Mouse (Mus musculus) bone marrow, adult 2 months (tissue): ENCODE measurements at regions not wholly inside any gene's neighbourhood (a gene's known extent, or its start where the extent isn't known, plus 50 kb on each side); places are given as distances from the start of the nearest gene placed in this dataset.

Experiments used
- H3K27ac ChIP-seq: fragments of 200-500 bp; 2 replicates; pipeline ENCODE4 v1.5.1; 2012; ENCODE audit warnings: low read depth, mild to moderate bottlenecking, control low read depth, inconsistent platforms, low read length; ENCODE audit not compliant: control insufficient read depth, poor library complexity, insufficient read depth
- H3K4me1 ChIP-seq: fragments of 200-500 bp; 2 replicates; pipeline ENCODE4 v1.6.1; 2011; ENCODE audit warnings: low read length; ENCODE audit not compliant: control insufficient read depth, insufficient read depth
- H3K4me3 ChIP-seq: fragments of 200-500 bp; replicated peaks from 2 replicates; pipeline ENCODE3; 2011; ENCODE audit warnings: mild to moderate bottlenecking, low read depth, low read length, control low read depth; ENCODE audit not compliant: control insufficient read depth
- CTCF ChIP-seq: fragments of 200-500 bp; IDR thresholded peaks from 2 replicates; pipeline ENCODE4 v1.5.1; 2011; ENCODE audit warnings: low read length, control low read depth; ENCODE audit not compliant: control insufficient read depth, insufficient read depth
- POLR2A ChIP-seq: fragments of 200-500 bp; IDR thresholded peaks from 2 replicates; pipeline ENCODE4 v1.6.1; 2011; ENCODE audit warnings: low read depth, mild to moderate bottlenecking, control low read depth, low read length, borderline replicate concordance; ENCODE audit not compliant: control insufficient read depth
- WGBS: fragments of 180-500 bp; shearing (Covaris S2); methylation state at CpG from one replicate; pipeline ENCODE4 v1.1.7; 2018; 5-methylcytosine and 5-hydroxymethylcytosine counted together

DNA sequence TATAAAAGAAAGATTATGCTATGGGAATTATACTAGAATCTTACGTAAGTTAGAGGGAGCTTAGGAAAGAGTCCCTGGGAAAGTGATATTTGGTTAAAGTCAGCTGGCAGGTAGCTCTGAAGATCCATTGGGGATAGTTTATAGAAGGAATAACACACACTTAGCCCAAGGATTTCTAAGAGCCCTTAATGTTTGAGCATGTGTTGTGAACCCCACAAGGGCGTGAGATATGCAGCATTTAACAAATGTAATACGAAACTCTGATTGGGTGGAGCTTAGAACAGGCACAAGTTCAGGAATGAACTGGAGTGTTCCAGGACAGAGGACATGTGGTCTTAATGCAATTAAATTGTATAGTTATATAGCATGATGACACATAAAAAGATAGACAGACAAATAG, 132.6 kb upstream of the Eci2 start:
- Histone ChIP-seq H3K4me1 (no peaks in the 10 kb centered on the region; the same call in 1 of the 2 replicates), H3K27ac (no peak overlapping the region), H3K4me3 (no peak overlapping the region)
- 82% methylated on average over 3 of the region's 3 CpGs for WGBS
- TF ChIP-seq CTCF, result no peak
- no peak for TF ChIP-seq POLR2A

DNA sequence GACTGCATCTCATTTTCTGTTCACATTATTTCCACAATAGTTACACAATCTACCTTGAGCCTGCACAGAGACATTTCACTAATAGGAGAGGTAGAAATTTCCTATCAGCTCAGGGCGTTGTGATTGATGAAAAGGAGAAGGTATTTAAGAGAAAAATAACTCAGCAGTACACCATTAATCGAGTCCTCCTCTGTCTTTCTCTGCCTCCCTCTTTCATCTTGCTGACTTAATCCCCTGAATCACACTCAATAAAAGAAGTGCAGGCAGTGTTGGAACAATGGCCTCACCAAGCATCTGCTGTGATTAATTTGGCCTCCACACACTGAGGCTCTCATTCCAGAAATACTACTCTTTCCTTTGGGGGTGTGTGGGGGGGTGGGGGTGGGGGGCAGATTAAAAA, 133.9 kb upstream of the Eci2 start:
- no peak overlapping the region for H3K27ac ChIP-seq
- no peak overlapping the region for H3K4me3 ChIP-seq
- TF ChIP-seq CTCF, result no peak
- no peak for TF ChIP-seq POLR2A
- no peaks in the 10 kb centered on the region; the same call in 1 of the 2 replicates for H3K4me1 ChIP-seq
- 44% methylated on average over 2 of the region's 2 CpGs for WGBS

DNA sequence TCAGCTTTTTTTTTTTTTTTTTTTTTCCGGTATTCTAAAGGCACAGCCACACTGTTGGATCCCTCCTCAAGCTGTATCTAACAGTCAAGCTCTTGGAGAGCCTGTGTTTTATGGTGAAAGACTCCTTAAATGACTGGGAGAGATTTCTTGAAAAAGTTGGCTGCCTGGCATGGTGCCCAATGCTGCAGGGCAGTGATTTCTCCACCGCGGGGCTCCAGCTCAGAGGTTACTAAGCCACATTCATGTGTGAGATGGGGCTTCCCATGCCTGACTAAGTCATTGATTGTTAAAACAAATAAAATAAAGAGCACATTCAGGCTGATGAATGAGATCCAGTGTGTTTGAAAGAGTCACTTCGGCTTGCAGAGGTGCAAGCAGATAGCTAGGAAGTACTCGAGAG, 139.2 kb upstream of the Eci2 start:
- Histone ChIP-seq H3K4me1 (no peaks in the 10 kb centered on the region; the same call in 1 of the 2 replicates), H3K27ac (no peak overlapping the region), H3K4me3 (no peak overlapping the region)
- 74% methylated on average over 5 of the region's 5 CpGs for WGBS
- TF ChIP-seq POLR2A (no peak), CTCF (no peak)

DNA sequence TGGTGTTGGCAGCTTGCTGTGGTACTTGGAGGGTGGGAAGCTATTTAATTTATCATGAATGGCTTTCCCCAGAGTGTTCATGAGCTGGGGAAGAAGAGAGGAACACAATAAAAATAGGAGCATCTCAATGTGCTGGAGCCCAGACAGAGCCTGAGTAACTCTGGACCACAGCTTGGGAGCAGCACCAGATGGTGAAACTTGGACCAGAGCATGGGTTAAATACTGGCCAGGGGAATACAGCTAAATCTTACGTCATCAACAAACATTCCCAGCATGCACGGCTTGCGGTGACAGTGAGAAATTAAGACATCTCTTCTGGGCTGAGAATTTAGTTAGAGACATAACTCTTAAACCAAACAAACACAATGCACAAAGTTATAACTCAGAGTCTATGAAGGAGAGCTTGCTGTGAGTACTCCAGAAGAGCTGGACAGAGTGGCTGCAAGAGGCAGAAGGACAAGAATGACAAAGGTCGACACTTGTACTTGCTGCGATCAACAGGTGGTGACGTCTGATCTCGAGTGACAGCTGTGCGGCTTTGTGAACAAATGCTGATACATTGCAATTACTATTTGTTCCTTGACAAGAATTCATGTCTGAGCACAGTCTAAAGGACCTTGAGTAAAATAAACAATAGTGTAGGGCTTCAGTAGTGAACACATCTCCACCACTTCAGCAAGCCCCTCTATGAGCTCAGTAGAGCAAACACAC, 140.1 kb upstream of the Eci2 start:
- H3K27ac ChIP-seq, result no peak overlapping the region
- no peak for TF ChIP-seq CTCF
- TF ChIP-seq POLR2A, result no peak

DNA sequence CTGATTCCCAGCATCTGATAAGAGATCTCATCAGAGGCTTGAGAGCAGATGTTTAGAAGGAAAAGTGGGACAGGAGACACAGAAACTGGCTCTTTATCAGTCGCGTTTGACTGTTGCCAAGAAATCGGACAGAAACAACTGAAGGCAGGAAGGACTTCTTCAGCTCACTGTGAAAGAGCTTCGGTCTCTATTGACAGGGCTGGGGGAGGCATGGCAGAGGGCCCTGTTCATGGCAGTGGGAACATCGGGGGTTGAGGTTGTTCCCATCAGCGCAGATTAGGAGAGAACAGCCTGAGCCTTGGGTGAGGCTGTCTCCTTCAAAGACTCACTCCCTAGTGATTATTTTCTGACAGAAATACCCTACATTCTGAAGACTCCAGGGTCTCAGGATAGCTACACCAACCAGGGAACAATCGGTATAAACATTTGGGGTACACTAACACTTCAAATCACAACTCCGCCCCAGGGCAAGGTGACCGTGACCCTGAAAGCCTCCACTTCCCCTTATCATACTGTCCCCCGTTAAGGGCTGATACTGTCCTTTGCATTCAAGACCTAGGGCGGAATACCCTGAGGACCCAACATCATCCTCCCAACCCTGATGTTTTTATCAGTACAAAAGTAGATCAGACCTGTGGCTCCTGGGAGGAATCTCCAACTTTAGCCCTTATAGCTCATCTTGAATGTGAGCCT, 144.8 kb upstream of the Eci2 start:
- TF ChIP-seq POLR2A, result no peak
- TF ChIP-seq CTCF, result no peak
- WGBS, result 76% methylated on average over 11 of the region's 11 CpGs
- Histone ChIP-seq H3K4me1 (no peaks in the 10 kb centered on the region; the same call in 1 of the 2 replicates), H3K4me3 (no peak overlapping the region), H3K27ac (no peak overlapping the region)

More for the DNA sequence above, 140.1 kb upstream of the Eci2 start:
- H3K4me1 ChIP-seq, result no peaks in the 10 kb centered on the region; the same call in 1 of the 2 replicates
- 83% methylated on average over 8 of the region's 8 CpGs for WGBS
- no peak overlapping the region for H3K4me3 ChIP-seq

DNA sequence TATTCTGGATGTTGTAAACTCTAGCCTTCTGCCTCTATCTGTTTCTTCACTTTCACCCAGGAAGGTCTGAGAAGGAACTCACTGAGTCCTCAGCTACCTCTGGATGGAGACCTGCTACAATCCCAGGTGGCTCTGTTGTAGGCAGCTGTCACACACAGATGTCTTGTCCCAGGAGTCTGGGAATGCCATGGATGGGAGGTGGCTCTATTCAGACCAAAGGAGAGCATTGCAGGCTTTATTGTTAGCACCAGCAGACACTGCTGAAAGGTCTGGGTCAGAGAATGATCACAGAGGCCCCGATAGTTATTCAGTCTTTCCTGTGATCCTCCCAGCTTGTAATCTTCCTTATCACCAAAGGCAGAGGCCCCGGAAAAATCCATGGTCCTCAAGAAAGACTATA, 146.6 kb upstream of the Eci2 start:
- Histone ChIP-seq H3K4me1 (no peaks in the 10 kb centered on the region; the same call in 1 of the 2 replicates), H3K4me3 (no peak overlapping the region), H3K27ac (no peak overlapping the region)
- TF ChIP-seq POLR2A (no peak), CTCF (no peak)
- 85% methylated on average over 2 of the region's 2 CpGs for WGBS

DNA sequence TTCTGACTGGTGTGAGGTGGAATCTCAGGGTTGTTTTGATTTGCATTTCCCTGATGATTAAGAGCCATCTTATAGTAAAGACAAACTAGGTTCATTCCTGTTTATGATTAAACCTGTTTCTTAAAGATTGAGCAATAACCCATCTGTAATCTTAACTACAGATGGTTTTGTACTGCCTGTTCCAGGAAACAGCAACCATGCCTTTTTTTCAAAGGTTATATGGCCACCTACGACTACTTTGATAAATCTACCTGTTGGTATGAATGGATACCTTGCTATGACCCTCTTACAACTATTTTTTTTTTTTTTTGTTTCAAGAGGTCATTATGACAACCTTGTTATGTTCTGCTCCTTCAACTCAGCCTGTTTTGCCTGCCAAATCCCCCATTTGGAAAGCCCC, 148.7 kb upstream of the Eci2 start:
- TF ChIP-seq POLR2A, result no peak
- TF ChIP-seq CTCF, result no peak
- no peaks in the 10 kb centered on the region; the same call in 1 of the 2 replicates for H3K4me1 ChIP-seq
- WGBS, result 54% methylated on average over 1 of the region's 1 CpGs
- no peak overlapping the region for H3K4me3 ChIP-seq
- H3K27ac ChIP-seq, result no peak overlapping the region

DNA sequence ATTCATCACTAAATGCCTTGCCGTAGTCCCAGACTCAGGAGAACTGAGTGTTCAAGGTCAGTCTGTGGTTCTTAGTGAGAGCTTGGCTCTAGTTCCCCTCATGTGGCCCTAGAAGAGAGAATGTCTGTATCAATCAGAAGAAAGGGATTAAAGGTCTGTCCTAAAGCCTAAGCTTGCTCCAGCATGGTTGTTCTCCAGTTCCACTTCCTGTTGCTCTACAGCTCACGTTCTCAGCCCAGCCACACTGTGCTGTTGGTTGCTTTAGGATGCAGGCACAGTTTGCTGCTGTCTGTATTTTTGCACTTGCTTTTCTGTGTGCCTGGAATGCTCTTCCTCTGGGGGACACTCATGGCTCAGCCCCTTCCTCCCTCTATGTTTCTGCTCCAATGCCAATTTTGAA, 150.4 kb upstream of the Eci2 start:
- no peaks in the 10 kb centered on the region; the same call in 1 of the 2 replicates for H3K4me1 ChIP-seq
- 43% methylated on average over 2 of the region's 2 CpGs for WGBS
- H3K4me3 ChIP-seq, result no peak overlapping the region
- H3K27ac ChIP-seq, result no peak overlapping the region
- TF ChIP-seq POLR2A (no peak), CTCF (no peak)
